Mouse (Mus musculus) midbrain, embryonic 13.5 days (tissue): ENCODE measurements around the gene Gm340. TPM values are rescaled to one million over a fixed set of nuclear protein-coding genes. Genes with fewer than 3 reads are reported as not detected.

Experiments
- ATAC-seq: fragments of 200-750 bp; cut with Nextera tagmentation; 2 replicates; pipeline ENCODE4 v1.8.0; 2017; ENCODE audit warnings: mild to moderate bottlenecking, moderate TSS enrichment, moderate library complexity
- H3K27ac ChIP-seq: fragments of 300-500 bp; sonication (generic); 2 replicates; pipeline ENCODE4 v1.5.1; 2015; ENCODE audit warnings: inconsistent platforms, mild to moderate bottlenecking, moderate library complexity
- H3K27me3 ChIP-seq: fragments of 300-500 bp; sonication (generic); 2 replicates; pipeline ENCODE4 v1.6.1; 2015; ENCODE audit warnings: mild to moderate bottlenecking, inconsistent platforms
- H3K36me3 ChIP-seq: fragments of 300-500 bp; sonication (generic); 2 replicates; pipeline ENCODE4 v1.6.1; 2015; ENCODE audit warnings: mild to moderate bottlenecking, inconsistent platforms
- H3K4me1 ChIP-seq: fragments of 300-500 bp; sonication (generic); replicated peaks from 2 replicates; pipeline ENCODE4 v1.6.1; 2015; ENCODE audit warnings: inconsistent platforms
- H3K4me2 ChIP-seq: fragments of 300-500 bp; sonication (generic); replicated peaks from 2 replicates; pipeline ENCODE4 v1.6.1; 2015; ENCODE audit warnings: moderate library complexity, mild to moderate bottlenecking, inconsistent platforms
- H3K4me3 ChIP-seq: fragments of 300-500 bp; sonication (generic); replicated peaks from 2 replicates; pipeline ENCODE4 v1.5.1; 2015; ENCODE audit warnings: mild to moderate bottlenecking, inconsistent platforms
- H3K9ac ChIP-seq: fragments of 300-500 bp; sonication (generic); replicated peaks from 2 replicates; pipeline ENCODE4 v1.6.1; 2015; ENCODE audit warnings: mild to moderate bottlenecking, inconsistent platforms
- H3K9me3 ChIP-seq: fragments of 300-500 bp; sonication (generic); 2 replicates; pipeline ENCODE4 v1.6.1; 2016; ENCODE audit warnings: mild to moderate bottlenecking, inconsistent platforms
- WGBS: fragments of 180-500 bp; shearing (Covaris S2); methylation state at CpG from one replicate; pipeline ENCODE4 v1.1.7; 2015; 5-methylcytosine and 5-hydroxymethylcytosine counted together
- polyA plus RNA-seq: library from polyadenylated mRNA; unstranded; fragments of >200 nt; fragmentation: Nextera tagmentation; extraction: Ambion mirVana; gene quantifications from 2 replicates; pipeline ENCODE4 v1.2.1, GENCODE M21; 2015

Gm340 gene
- polyA plus RNA-seq, 1 experiment from 2014 or later, result 3.5 TPM

- Histone ChIP-seq H3K27me3 (no peaks in the 10 kb centered on the region), H3K27ac (no peak overlapping the region), H3K4me2 (no peak overlapping the region), H3K9ac (no peak overlapping the region), H3K9me3 (no peaks in the 10 kb centered on the region), H3K4me3 (no peak overlapping the region), H3K36me3 (peaks cover 47% of the 10 kb centered on the region), H3K4me1 (peaks cover 8% of the 10 kb centered on the region; the same call in 1 of the 2 replicates)
- WGBS, result 80% methylated on average over 20 of the region's 20 CpGs
- ATAC-seq, result no peak
Measured at GRCm38 (mm10) chr19:41587431-41588222, 5.5 kb downstream of the Gm340 start.

GRCm38 (mm10) chr19:41589026-41589425, 6.9 kb downstream of the Gm340 start:
- Histone ChIP-seq H3K27me3 (no peaks in the 10 kb centered on the region), H3K27ac (no peak overlapping the region), H3K4me2 (no peak overlapping the region), H3K9ac (no peak overlapping the region), H3K9me3 (no peaks in the 10 kb centered on the region), H3K36me3 (peaks cover 33% of the 10 kb centered on the region), H3K4me3 (no peak overlapping the region), H3K4me1 (peaks cover 8% of the 10 kb centered on the region; the same call in 1 of the 2 replicates)
- 82% methylated on average over 7 of the region's 7 CpGs for WGBS
- no peak for ATAC-seq

- Histone ChIP-seq H3K4me1 (peaks cover 8% of the 10 kb centered on the region; the same call in 1 of the 2 replicates), H3K27ac (no peak overlapping the region), H3K27me3 (no peaks in the 10 kb centered on the region), H3K36me3 (peaks cover 26% of the 10 kb centered on the region), H3K4me2 (no peak overlapping the region), H3K4me3 (no peak overlapping the region), H3K9ac (no peak overlapping the region), H3K9me3 (no peaks in the 10 kb centered on the region)
- ATAC-seq, result no peak
- 75% methylated on average over 8 of the region's 8 CpGs for WGBS
Measured at GRCm38 (mm10) chr19:41589681-41590080, 7.5 kb downstream of the Gm340 start.

- Histone ChIP-seq H3K9ac (no peak overlapping the region), H3K4me1 (peaks cover 8% of the 10 kb centered on the region; the same call in 1 of the 2 replicates), H3K4me3 (no peak overlapping the region), H3K27ac (no peak overlapping the region), H3K36me3 (peaks cover 5% of the 10 kb centered on the region), H3K9me3 (no peaks in the 10 kb centered on the region), H3K4me2 (no peak overlapping the region), H3K27me3 (no peaks in the 10 kb centered on the region)
- 81% methylated on average over 12 of the region's 12 CpGs for WGBS
- no peak for ATAC-seq
Measured at GRCm38 (mm10) chr19:41591808-41592207, 9.6 kb downstream of the Gm340 start.

GRCm38 (mm10) chr19:41597170-41597894, 15.2 kb downstream of the Gm340 start:
- Histone ChIP-seq H3K27ac (no peak overlapping the region), H3K27me3 (no peaks in the 10 kb centered on the region), H3K36me3 (peaks cover 12% of the 10 kb centered on the region), H3K4me1 (peaks cover 6% of the 10 kb centered on the region), H3K4me2 (no peak overlapping the region), H3K9ac (no peak overlapping the region), H3K9me3 (no peaks in the 10 kb centered on the region), H3K4me3 (no peak overlapping the region)
- no peak for ATAC-seq
- 92% methylated on average over 6 of the region's 6 CpGs for WGBS

GRCm38 (mm10) chr19:41600647-41601046, 18.5 kb downstream of the Gm340 start:
- Histone ChIP-seq H3K9me3 (no peaks in the 10 kb centered on the region), H3K27me3 (no peaks in the 10 kb centered on the region), H3K27ac (no peak overlapping the region), H3K4me2 (no peak overlapping the region), H3K4me1 (peaks cover 6% of the 10 kb centered on the region), H3K4me3 (no peak overlapping the region), H3K36me3 (peaks cover 32% of the 10 kb centered on the region), H3K9ac (no peak overlapping the region)
- 47% methylated on average over 11 of the region's 11 CpGs for WGBS
- ATAC-seq, result 0 out of 2 replicates have a peak, but pooled peaks have one; percentile 28

- H3K4me3 ChIP-seq, result no peak overlapping the region
- no peaks in the 10 kb centered on the region for H3K4me1 ChIP-seq
Measured at GRCm38 (mm10) chr19:41606208-41606987, 24.2 kb downstream of the Gm340 start.

GRCm38 (mm10) chr19:41611683-41612082, 29.5 kb downstream of the Gm340 start:
- 79% methylated on average over 6 of the region's 6 CpGs for WGBS
- Histone ChIP-seq H3K4me3 (no peak overlapping the region), H3K9ac (no peak overlapping the region), H3K4me2 (no peak overlapping the region), H3K27ac (no peak overlapping the region), H3K4me1 (peaks cover 46% of the 10 kb centered on the region), H3K36me3 (peaks cover 19% of the 10 kb centered on the region), H3K27me3 (peaks cover 9% of the 10 kb centered on the region), H3K9me3 (0 out of 2 replicates have a peak, but pooled peaks cover 5% of the 10 kb centered on the region)
- no peak for ATAC-seq

More at GRCm38 (mm10) chr19:41606208-41606987, 24.2 kb downstream of the Gm340 start:
- no peak overlapping the region for H3K27ac ChIP-seq
- no peak overlapping the region for H3K9ac ChIP-seq
- H3K27me3 ChIP-seq, result 0 out of 2 replicates have a peak, but pooled peaks cover 6% of the 10 kb centered on the region
- 79% methylated on average over 10 of the region's 10 CpGs for WGBS
- no peak overlapping the region for H3K4me2 ChIP-seq
- H3K36me3 ChIP-seq, result peaks cover 54% of the 10 kb centered on the region
- no peak for ATAC-seq
- 0 out of 2 replicates have a peak, but pooled peaks cover 5% of the 10 kb centered on the region for H3K9me3 ChIP-seq

- Histone ChIP-seq H3K4me3 (0 out of 2 replicates have a peak overlapping the region, but pooled peaks have one; percentile 6), H3K9me3 (no peaks in the 10 kb centered on the region), H3K4me1 (peaks cover 60% of the 10 kb centered on the region), H3K27me3 (peaks cover 9% of the 10 kb centered on the region), H3K9ac (peak overlapping the region; percentile 46; the same call in 1 of the 2 replicates), H3K27ac (peak overlapping the region; percentile 55), H3K4me2 (peak overlapping the region; percentile 38), H3K36me3 (peaks cover 10% of the 10 kb centered on the region)
- peak; percentile 79 for ATAC-seq
- WGBS, result 16% methylated on average over 16 of the region's 16 CpGs
Measured at GRCm38 (mm10) chr19:41613325-41614087, 31.3 kb downstream of the Gm340 start.

GRCm38 (mm10) chr19:41615606-41616224, 33.5 kb downstream of the Gm340 start:
- Histone ChIP-seq H3K27me3 (peaks cover 9% of the 10 kb centered on the region), H3K9me3 (no peaks in the 10 kb centered on the region), H3K36me3 (peaks cover 4% of the 10 kb centered on the region), H3K27ac (no peak overlapping the region), H3K4me2 (no peak overlapping the region), H3K4me1 (peaks cover 67% of the 10 kb centered on the region), H3K4me3 (no peak overlapping the region), H3K9ac (no peak overlapping the region)
- 53% methylated on average over 11 of the region's 11 CpGs for WGBS
- ATAC-seq, result peak; percentile 25; the same call in 1 of the 2 replicates

- H3K27me3 ChIP-seq, result peaks cover 5% of the 10 kb centered on the region
- H3K4me3 ChIP-seq, result no peak overlapping the region
- ATAC-seq, result no peak
- H3K4me2 ChIP-seq, result no peak overlapping the region
- H3K9me3 ChIP-seq, result no peaks in the 10 kb centered on the region
- H3K27ac ChIP-seq, result no peak overlapping the region
- 73% methylated on average over 6 of the region's 6 CpGs for WGBS
- H3K9ac ChIP-seq, result no peak overlapping the region
- no peaks in the 10 kb centered on the region for H3K36me3 ChIP-seq
- H3K4me1 ChIP-seq, result peaks cover 67% of the 10 kb centered on the region
Measured at GRCm38 (mm10) chr19:41616274-41616673, 34.1 kb downstream of the Gm340 start.
